Mouse (Mus musculus) MEL (cell line): ENCODE results near the gene Gm21988. TPM values are rescaled to one million over a fixed set of nuclear protein-coding genes. Genes with fewer than 3 reads are reported as not detected.
A peak's percentile ranks its signal among the peaks of the same experiment; 100 is the strongest.

Experiments
- DNase-seq: peaks from one replicate; pipeline ENCODE4 v3.0.0; 2011; ENCODE audit warnings: low read depth, low spot score
- H3K27ac ChIP-seq: 2 replicates; pipeline ENCODE4 v1.5.1; 2012; ENCODE audit warnings: low read depth, mild to moderate bottlenecking, control low read depth, low read length, moderate library complexity; ENCODE audit not compliant: control insufficient read depth
- H3K27me3 ChIP-seq, 2 experiments: fragments of 150-350 bp in 1 of 2; sonication (generic) in 1 of 2; 2 replicates each; pipeline ENCODE4 v1.6.1; 2012; ENCODE audit warnings: low read length in 2 of 2, mild to moderate bottlenecking in 2 of 2, improper control_type of control experiment in 1 of 2, moderate library complexity in 1 of 2; ENCODE audit not compliant: insufficient read depth in 2 of 2, control insufficient read depth in 1 of 2
- H3K36me3 ChIP-seq, 2 experiments: 2 replicates each; pipeline ENCODE4 v1.6.1; 2012 to 2014; ENCODE audit warnings: low read length in 2 of 2, improper control_type of control experiment in 1 of 2, inconsistent platforms in 1 of 2, mild to moderate bottlenecking in 1 of 2; ENCODE audit not compliant: insufficient read depth in 2 of 2, control insufficient read depth in 1 of 2
- H3K4me1 ChIP-seq, 2 experiments: fragments of 150-350 bp in 1 of 2; sonication (generic) in 1 of 2; 2 replicates each; pipeline ENCODE4 v1.6.1; 2012; ENCODE audit warnings: low read length in 2 of 2, improper control_type of control experiment in 1 of 2, mild to moderate bottlenecking in 1 of 2; ENCODE audit not compliant: insufficient read depth in 2 of 2, control insufficient read depth in 1 of 2
- H3K4me3 ChIP-seq, 2 experiments: fragments of 150-350 bp in 1 of 2; sonication (generic) in 1 of 2; 2 replicates each; pipeline ENCODE4 v1.5.1; 2012; ENCODE audit warnings: low read depth in 2 of 2, low read length in 2 of 2, mild to moderate bottlenecking in 2 of 2, moderate library complexity in 2 of 2, control low read depth in 1 of 2, improper control_type of control experiment in 1 of 2; ENCODE audit not compliant: control insufficient read depth in 1 of 2, insufficient read depth in 1 of 2
- H3K79me2 ChIP-seq: 2 replicates; pipeline ENCODE4 v1.6.1; 2012; ENCODE audit warnings: mild to moderate bottlenecking, low read length, moderate library complexity; ENCODE audit not compliant: control insufficient read depth, poor library complexity, insufficient read depth
- H3K9ac ChIP-seq: 2 replicates; pipeline ENCODE4 v1.6.1; 2012; ENCODE audit warnings: low read depth, mild to moderate bottlenecking, control low read depth, low read length, moderate library complexity; ENCODE audit not compliant: control insufficient read depth, poor library complexity, severe bottlenecking
- H3K9me3 ChIP-seq: fragments of 150-350 bp; sonication (generic); replicated peaks from 2 replicates; pipeline ENCODE4 v1.6.1; 2012; ENCODE audit warnings: mild to moderate bottlenecking, low read length, improper control_type of control experiment, moderate library complexity; ENCODE audit not compliant: insufficient read depth
- BHLHE40 ChIP-seq: IDR thresholded peaks from 2 replicates; pipeline ENCODE4 v1.6.1; 2012; ENCODE audit warnings: low read depth, mild to moderate bottlenecking, inconsistent platforms, low read length, improper control_type of control experiment, borderline replicate concordance
- CTCF ChIP-seq, 3 experiments: IDR thresholded peaks in 2 of 3; conservative IDR thresholded peaks in 1 of 3; 2 replicates each; pipeline ENCODE4 v1.5.1; 2011 to 2012; ENCODE audit warnings: low read length in 3 of 3, low read depth in 2 of 3, mild to moderate bottlenecking in 2 of 3, improper control_type of control experiment in 1 of 3, inconsistent platforms in 1 of 3, mixed read lengths in 1 of 3, moderate library complexity in 1 of 3; ENCODE audit not compliant: control insufficient read depth in 1 of 3, insufficient read depth in 1 of 3, poor library complexity in 1 of 3, severe bottlenecking in 1 of 3
- E2F4 ChIP-seq: IDR thresholded peaks from 2 replicates; pipeline ENCODE4 v1.6.1; 2011; ENCODE audit warnings: low read depth, low read length, improper control_type of control experiment, borderline replicate concordance
- ELF1 ChIP-seq: IDR thresholded peaks from 2 replicates; pipeline ENCODE4 v1.6.1; 2014; ENCODE audit warnings: low read depth, mild to moderate bottlenecking, inconsistent platforms, low read length, improper control_type of control experiment, moderate library complexity
- ETS1 ChIP-seq: IDR thresholded peaks from 2 replicates; pipeline ENCODE4 v1.6.1; 2012; ENCODE audit warnings: low read depth, mild to moderate bottlenecking, inconsistent platforms, low read length, improper control_type of control experiment, moderate library complexity
- GABPA ChIP-seq: IDR thresholded peaks from 2 replicates; pipeline ENCODE4 v1.6.1; 2012; ENCODE audit warnings: low read depth, mild to moderate bottlenecking, inconsistent platforms, low read length, improper control_type of control experiment, moderate library complexity
- GATA1 ChIP-seq: IDR thresholded peaks from 2 replicates; pipeline ENCODE4 v1.6.1; 2011; ENCODE audit warnings: low read depth, low read length, improper control_type of control experiment
- HCFC1 ChIP-seq: IDR thresholded peaks from 2 replicates; pipeline ENCODE4 v1.6.1; 2012; ENCODE audit warnings: low read depth, mild to moderate bottlenecking, inconsistent platforms, low read length, improper control_type of control experiment, moderate library complexity
- JUND ChIP-seq: IDR thresholded peaks from 2 replicates; pipeline ENCODE4 v1.6.1; 2011; ENCODE audit warnings: low read depth, mild to moderate bottlenecking, improper control_type of control experiment, low read length
- KAT2A ChIP-seq: conservative IDR thresholded peaks from 2 replicates; pipeline ENCODE4 v1.6.1; 2012; ENCODE audit warnings: low read depth, low read length, improper control_type of control experiment, inconsistent platforms
- MAFK ChIP-seq: IDR thresholded peaks from 2 replicates; pipeline ENCODE4 v1.6.1; 2011; ENCODE audit warnings: low read depth, mild to moderate bottlenecking, low read length, improper control_type of control experiment, borderline replicate concordance
- MAX ChIP-seq: IDR thresholded peaks from 2 replicates; pipeline ENCODE4 v1.6.1; 2011; ENCODE audit warnings: low read length, improper control_type of control experiment
- MAZ ChIP-seq: IDR thresholded peaks from 2 replicates; pipeline ENCODE4 v1.6.1; 2012; ENCODE audit warnings: low read depth, mild to moderate bottlenecking, inconsistent platforms, low read length, improper control_type of control experiment
- MXI1 ChIP-seq: IDR thresholded peaks from 2 replicates; pipeline ENCODE4 v1.6.1; 2011; ENCODE audit warnings: mild to moderate bottlenecking, low read depth, low read length, improper control_type of control experiment
- MYB ChIP-seq: IDR thresholded peaks from 2 replicates; pipeline ENCODE4 v1.6.1; 2011; ENCODE audit warnings: mild to moderate bottlenecking, low read depth, low read length, improper control_type of control experiment
- MYC ChIP-seq: IDR thresholded peaks from 2 replicates; pipeline ENCODE4 v1.6.1; 2011; ENCODE audit warnings: low read depth, mild to moderate bottlenecking, low read length, improper control_type of control experiment, moderate library complexity
- NELFE ChIP-seq: IDR thresholded peaks from 2 replicates; pipeline ENCODE4 v1.6.1; 2011; ENCODE audit warnings: low read depth, low read length, improper control_type of control experiment
- POLR2AphosphoS2 ChIP-seq: IDR thresholded peaks from 2 replicates; pipeline ENCODE4 v1.6.1; 2011; ENCODE audit warnings: low read length, improper control_type of control experiment
- RAD21 ChIP-seq: IDR thresholded peaks from 2 replicates; pipeline ENCODE4 v1.6.1; 2011; ENCODE audit warnings: mild to moderate bottlenecking, low read depth, low read length, improper control_type of control experiment
- RCOR1 ChIP-seq: IDR thresholded peaks from 2 replicates; pipeline ENCODE4 v1.6.1; 2012; ENCODE audit warnings: low read depth, mild to moderate bottlenecking, inconsistent platforms, low read length, improper control_type of control experiment
- SIN3A ChIP-seq: IDR thresholded peaks from 2 replicates; pipeline ENCODE4 v1.6.1; 2012; ENCODE audit warnings: low read length, improper control_type of control experiment, inconsistent platforms
- SMC3 ChIP-seq: IDR thresholded peaks from 2 replicates; pipeline ENCODE4 v1.6.1; 2011; ENCODE audit warnings: low read depth, low read length, improper control_type of control experiment
- TAL1 ChIP-seq: IDR thresholded peaks from 2 replicates; pipeline ENCODE4 v1.6.1; 2012; ENCODE audit warnings: mild to moderate bottlenecking, inconsistent platforms, low read length, moderate library complexity, mixed read lengths
- TCF12 ChIP-seq: IDR thresholded peaks from 2 replicates; pipeline ENCODE4 v1.6.1; 2014; ENCODE audit warnings: low read depth, mild to moderate bottlenecking, inconsistent platforms, low read length, improper control_type of control experiment, moderate library complexity
- UBTF ChIP-seq: IDR thresholded peaks from 2 replicates; pipeline ENCODE4 v1.6.1; 2012; ENCODE audit warnings: low read depth, mild to moderate bottlenecking, inconsistent platforms, low read length, improper control_type of control experiment, moderate library complexity, borderline replicate concordance; ENCODE audit not compliant: insufficient read depth
- ZC3H11A ChIP-seq: IDR thresholded peaks from 2 replicates; pipeline ENCODE4 v1.6.1; 2012; ENCODE audit warnings: low read depth, mild to moderate bottlenecking, inconsistent platforms, low read length, improper control_type of control experiment
- ZKSCAN1 ChIP-seq: IDR thresholded peaks from 2 replicates; pipeline ENCODE4 v1.6.1; 2012; ENCODE audit warnings: low read depth, mild to moderate bottlenecking, inconsistent platforms, low read length, improper control_type of control experiment, moderate library complexity
- polyA plus RNA-seq, 2 experiments: library from polyadenylated mRNA; stranded (reverse) in 1 of 2; unstranded in 1 of 2; fragments of >175 nt in 1 of 2; fragments of >200 nt in 1 of 2; gene quantifications; 2 replicates each; pipeline versions ENCODE4 v1.2.1 to v1.2.4; 2012; ENCODE audit warnings: low replicate concordance in 2 of 2, low read depth in 1 of 2; ENCODE audit not compliant: insufficient read length in 2 of 2, insufficient read depth in 1 of 2, missing spikeins in 1 of 2
- total RNA-seq: library from RNA; depleted of rRNA; stranded (reverse); fragments of 300-350 nt; gene quantifications from 2 replicates; pipeline ENCODE4 v1.2.3, GENCODE M21; 2012

Gene Gm21988
- total and polyA plus RNA-seq, 3 experiments, result 3.7 to 4.1 TPM; not detected in 1

GRCm38 (mm10) chr11:70238591-70239440, 814 bp downstream of the Gm21988 start:
- H3K27ac ChIP-seq, result peak overlapping the region; percentile 93
- TF ChIP-seq E2F4 (no peak), MAX (peak; percentile 49), MXI1 (peak; percentile 16), POLR2AphosphoS2 (no peak), ZKSCAN1 (no peak), TCF12 (0 out of 2 replicates have a peak, but pooled peaks have one; percentile 19), MYC (peak; percentile 37; the same call in 1 of the 2 replicates), GABPA (no peak), SMC3 (no peak), RCOR1 (no peak), JUND (no peak), BHLHE40 (0 out of 2 replicates have a peak, but pooled peaks have one; percentile 24), GATA1 (no peak), ELF1 (0 out of 2 replicates have a peak, but pooled peaks have one; percentile 16), RAD21 (no peak), HCFC1 (0 out of 2 replicates have a peak, but pooled peaks have one; percentile 31), UBTF (no peak)
- H3K9me3 ChIP-seq, result no peaks in the 10 kb centered on the region
- DNase-seq, result peak; percentile 73
- peaks cover 0 to 6% of the 10 kb centered on the region in 2 experiments; a peak in 1 of 4 replicates for H3K36me3 ChIP-seq
- H3K4me3 ChIP-seq, result peak overlapping the region; percentile 87 to 92
- H3K27me3 ChIP-seq, result peaks cover 0 to 2% of the 10 kb centered on the region in 2 experiments; a peak in 1 of 4 replicates
- H3K9ac ChIP-seq, result peak overlapping the region; percentile 82
- H3K79me2 ChIP-seq, result peaks cover 17% of the 10 kb centered on the region
- peaks cover 0 to 7% of the 10 kb centered on the region in 2 experiments; a peak in 3 of 4 replicates for H3K4me1 ChIP-seq

GRCm38 (mm10) chr11:70237457-70238167, 2.0 kb downstream of the Gm21988 start, which contains the start of gene 0610010K14Rik:
Gene 0610010K14Rik (minus strand): TSS chr11:70237914.
- peaks cover 0 to 7% of the 10 kb centered on the region in 2 experiments; a peak in 3 of 4 replicates for H3K4me1 ChIP-seq
- H3K4me3 ChIP-seq, result peak within 1 kb of the TSS; percentile 87 to 92
- peaks cover 0 to 6% of the 10 kb centered on the region in 2 experiments; a peak in 1 of 4 replicates for H3K36me3 ChIP-seq
- no peaks in the 10 kb centered on the region for H3K9me3 ChIP-seq
- peak; percentile 99 for DNase-seq
- no peaks in the 10 kb centered on the region for H3K27me3 ChIP-seq
- peaks cover 17% of the 10 kb centered on the region for H3K79me2 ChIP-seq
- H3K27ac ChIP-seq, result peak within 1 kb of the TSS; percentile 93
- peak within 1 kb of the TSS; percentile 87 for H3K9ac ChIP-seq
- TF ChIP-seq SMC3, result 0 out of 2 replicates have a peak, but pooled peaks have one; percentile 10
- TF ChIP-seq ZC3H11A, result no peak
- peak; percentile 59 for TF ChIP-seq MAZ
- TF ChIP-seq HCFC1, result peak; percentile 87
- TF ChIP-seq MAFK, result no peak
- TF ChIP-seq ETS1, result peak; percentile 73; the same call in 1 of the 2 replicates
- no peak for TF ChIP-seq BHLHE40
- no peak for TF ChIP-seq TAL1
- peak; percentile 68 for TF ChIP-seq MXI1
- peak; percentile 96 for TF ChIP-seq TCF12
- peak in 2 of 3 experiments; percentile 62 to 73; a peak in 4 of 6 replicates for TF ChIP-seq CTCF (IDR thresholded peaks at IDR 0.05 in 2 of 3, conservative IDR thresholded peaks at IDR 0.05 in 1 of 3; ENCODE audit: control insufficient read depth in 1 of 3, insufficient read depth in 1 of 3, low read depth in 2 of 3, low read length in 3 of 3, poor library complexity in 1 of 3, severe bottlenecking in 1 of 3)
- TF ChIP-seq KAT2A, result peak; percentile 76; the same call in 1 of the 2 replicates
- TF ChIP-seq SIN3A, result peak; percentile 72
- peak; percentile 89 for TF ChIP-seq NELFE
- no peak for TF ChIP-seq RAD21
- no peak; the same call in 1 of the 2 replicates for TF ChIP-seq MYB
- TF ChIP-seq E2F4, result no peak; the same call in 1 of the 2 replicates
- no peak for TF ChIP-seq ZKSCAN1
- no peak for TF ChIP-seq GATA1
